ENCODE assay signal across 8 mouse cellular contexts in the genomic region with DNA sequence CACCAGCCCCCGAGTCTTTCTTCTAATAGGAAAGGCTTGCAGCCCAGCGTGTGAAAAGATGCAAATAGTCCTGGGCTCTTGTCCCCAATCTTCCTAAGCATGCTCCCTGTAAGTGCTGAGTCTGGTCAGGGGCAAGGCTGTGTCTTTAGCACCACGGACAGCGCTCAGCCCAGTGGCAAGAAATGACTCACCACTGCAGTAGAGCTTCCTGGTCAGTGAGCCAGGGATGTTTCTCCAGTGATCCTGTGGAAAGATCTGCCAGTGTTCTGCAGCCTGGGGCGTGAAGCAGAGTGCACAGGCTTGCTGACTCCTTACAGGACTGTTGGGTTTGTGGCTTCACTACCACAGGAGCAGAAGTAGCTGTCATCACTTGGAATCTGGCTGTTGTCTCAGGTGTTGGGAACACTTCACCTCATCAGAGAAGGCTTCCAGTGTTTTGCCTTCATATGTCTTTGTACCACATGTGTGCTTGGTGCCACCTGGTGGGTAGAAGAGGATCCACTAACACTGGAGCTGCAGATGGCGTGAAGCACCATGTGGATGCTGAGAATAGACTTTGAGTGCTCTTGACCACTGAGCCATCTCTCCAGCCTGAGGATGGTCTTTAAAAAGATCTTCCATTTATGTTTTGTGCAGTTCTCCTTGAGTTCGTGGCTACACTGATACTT.
A peak's percentile ranks its signal among the peaks of the same experiment; 100 is the strongest.
DNase-seq lines count a peak whose midpoint lies in the region; ATAC-seq and TF ChIP-seq lines count a peak whose summit lies in the region.

No protein-coding gene starts in this region.

- 74% methylated on average over 7 of the region's 7 CpGs for WGBS in bone marrow, adult 2 months
- WGBS in kidney, embryonic 14.5 days: 39% methylated on average over 7 of the region's 7 CpGs
- WGBS in liver, embryonic 11.5 days: 46% methylated on average over 7 of the region's 7 CpGs

- no peak overlapping the region for H3K4me2 ChIP-seq in kidney, embryonic 14.5 days (replicated peaks; ENCODE audit: low read depth, low read length)
- no peak overlapping the region for H3K4me2 ChIP-seq in liver, embryonic 11.5 days

- H3K9me3 ChIP-seq in kidney, embryonic 14.5 days (ENCODE audit: control insufficient read depth, low read length): no peaks in the 10 kb centered on the region
- H3K9me3 ChIP-seq in liver, embryonic 11.5 days (ENCODE audit: control insufficient read depth, low read length): no peaks in the 10 kb centered on the region

- TF ChIP-seq POLR2A in bone marrow, adult 2 months (IDR thresholded peaks at IDR 0.05; ENCODE audit: borderline replicate concordance, control insufficient read depth, low read depth, low read length): no peak

- no peaks in the 10 kb centered on the region for H3K4me1 ChIP-seq in bone marrow, adult 2 months (ENCODE audit: control insufficient read depth, insufficient read depth, low read length)
- H3K4me1 ChIP-seq in kidney, embryonic 14.5 days (ENCODE audit: control insufficient read depth, insufficient read depth, low read length): no peaks in the 10 kb centered on the region
- H3K4me1 ChIP-seq in liver, embryonic 11.5 days (replicated peaks; ENCODE audit: control insufficient read depth, insufficient read depth, low read length): no peaks in the 10 kb centered on the region

- H3K36me3 ChIP-seq in kidney, embryonic 14.5 days (ENCODE audit: control insufficient read depth, insufficient read depth, low read length): no peaks in the 10 kb centered on the region
- no peaks in the 10 kb centered on the region for H3K36me3 ChIP-seq in liver, embryonic 11.5 days (ENCODE audit: control insufficient read depth, insufficient read depth, low read length)

- peak; percentile 72 for DNase-seq in right cerebral cortex, adult 18-20 months
- no peak for DNase-seq in right cerebral cortex, postnatal 4 days
- DNase-seq in frontal cortex, postnatal 10 days (ENCODE audit: low spot score in 2 of 2): peak; percentile 38 to 45
- DNase-seq in liver, embryonic 11.5 days (ENCODE audit: low spot score): peak; percentile 56
- peak; percentile 63 for DNase-seq in retina, postnatal 7 days (ENCODE audit: low read depth, low spot score)

- no peak overlapping the region for H3K9ac ChIP-seq in kidney, embryonic 14.5 days (ENCODE audit: low read depth, low read length)
- H3K9ac ChIP-seq in liver, embryonic 11.5 days (ENCODE audit: low read depth, low read length): no peak overlapping the region

- TF ChIP-seq CTCF in bone marrow, adult 2 months (IDR thresholded peaks at IDR 0.05; ENCODE audit: control insufficient read depth, insufficient read depth, low read length): peak; percentile 42; the same call in 1 of the 2 replicates

- no peaks in the 10 kb centered on the region for H3K27me3 ChIP-seq in kidney, embryonic 14.5 days (ENCODE audit: control insufficient read depth, insufficient read depth, low read length)
- H3K27me3 ChIP-seq in liver, embryonic 11.5 days (replicated peaks; ENCODE audit: control insufficient read depth, insufficient read depth, low read length): no peaks in the 10 kb centered on the region

- H3K4me3 ChIP-seq in bone marrow, adult 2 months (replicated peaks; ENCODE audit: control insufficient read depth, low read depth, low read length): no peak overlapping the region
- no peak overlapping the region for H3K4me3 ChIP-seq in kidney, embryonic 14.5 days (ENCODE audit: low read length)
- no peak overlapping the region for H3K4me3 ChIP-seq in liver, embryonic 11.5 days (ENCODE audit: low read depth, low read length)

- peak; percentile 57; the same call in 1 of the 2 replicates for ATAC-seq in kidney, embryonic 14.5 days (ENCODE audit: low FRiP score, low TSS enrichment)
- ATAC-seq in liver, embryonic 11.5 days (replicated peaks; ENCODE audit: low FRiP score): no peak
- no peak for ATAC-seq in inflammation-experienced regulatory T-cells, adult 6 months

- H3K27ac ChIP-seq in bone marrow, adult 2 months (ENCODE audit: control insufficient read depth, insufficient read depth, low read depth, low read length, poor library complexity): no peak overlapping the region
- H3K27ac ChIP-seq in kidney, embryonic 14.5 days (ENCODE audit: low read depth, low read length): no peak overlapping the region
- H3K27ac ChIP-seq in liver, embryonic 11.5 days (ENCODE audit: low read depth, low read length): no peak overlapping the region
